Mouse (Mus musculus) spleen, adult 18-20 months (tissue): ENCODE results near the gene Klrb1f.
A peak's percentile ranks its signal among the peaks of the same experiment; 100 is the strongest.
"Not testable (repeated sequence)": the region's sequence is repeated elsewhere in the genome, so short reads cannot be mapped to it uniquely, and the experiment has no call there.

Experiments used
- DNase-seq, 2 experiments: peaks; one replicate each; pipeline ENCODE4 v3.0.0; 2022; ENCODE audit warnings: mixed read lengths in 2 of 2

Klrb1f gene

DNA sequence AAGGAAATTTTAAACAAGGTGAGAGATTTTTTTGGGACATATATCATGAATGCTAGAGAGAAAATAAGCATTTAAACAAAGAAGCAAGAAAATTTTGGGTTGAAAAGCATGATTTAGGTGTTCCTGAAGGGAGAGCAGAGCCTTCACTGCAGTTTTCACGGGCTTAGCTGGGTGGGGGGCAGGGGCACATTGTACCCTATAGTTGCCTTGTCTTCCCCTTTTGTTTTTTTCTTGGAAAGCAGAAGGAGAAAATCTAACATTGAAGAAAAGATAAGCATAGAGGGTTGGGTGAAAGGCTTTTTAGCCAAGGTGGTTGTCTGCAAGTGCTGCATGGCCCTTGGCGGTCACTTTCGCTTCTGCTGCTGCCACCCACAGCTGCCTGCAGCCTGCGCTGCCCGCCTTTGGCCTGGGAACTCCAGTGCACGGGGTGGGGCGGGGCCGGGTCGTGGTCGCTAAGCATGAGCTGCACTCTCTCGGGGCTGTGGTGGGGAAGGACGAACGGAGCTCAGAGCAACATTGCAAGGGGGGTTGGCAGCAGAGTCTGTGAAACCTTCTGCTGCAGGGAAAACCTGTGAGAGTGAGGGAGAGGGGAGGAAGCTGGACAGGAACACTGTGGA lies 3.3 kb downstream of the Klrb1f start:
- DNase-seq: peak; percentile 72 to 76

- no peak for DNase-seq
Observed at GRCm38 (mm10) chr6:129049596-129050251, 4.0 kb downstream of the Klrb1f start.

- no peak for DNase-seq
Observed at GRCm38 (mm10) chr6:129051086-129051485, 5.4 kb downstream of the Klrb1f start.

GRCm38 (mm10) chr6:129051731-129052130 lies 6.0 kb downstream of the Klrb1f start:
- no peak for DNase-seq

DNA sequence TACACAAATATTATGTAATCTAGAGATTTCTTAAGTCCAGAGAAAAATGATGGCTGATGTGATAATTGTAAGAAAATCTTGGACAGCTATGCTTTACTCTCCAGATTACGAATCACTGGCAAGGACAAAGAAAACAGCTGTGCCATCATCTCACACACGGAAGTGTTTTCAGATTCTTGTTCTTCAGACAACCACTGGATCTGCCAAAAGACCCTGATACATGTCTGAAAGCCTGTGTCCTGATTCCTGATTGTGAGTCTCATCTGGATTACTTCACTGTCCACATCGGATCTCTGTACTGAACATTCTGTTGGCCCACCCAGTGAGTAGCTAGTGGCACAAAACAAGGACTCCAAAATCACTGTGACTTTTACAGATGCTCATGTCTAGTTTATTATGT lies 10.5 kb downstream of the Klrb1f start:
- DNase-seq: no peak

DNA sequence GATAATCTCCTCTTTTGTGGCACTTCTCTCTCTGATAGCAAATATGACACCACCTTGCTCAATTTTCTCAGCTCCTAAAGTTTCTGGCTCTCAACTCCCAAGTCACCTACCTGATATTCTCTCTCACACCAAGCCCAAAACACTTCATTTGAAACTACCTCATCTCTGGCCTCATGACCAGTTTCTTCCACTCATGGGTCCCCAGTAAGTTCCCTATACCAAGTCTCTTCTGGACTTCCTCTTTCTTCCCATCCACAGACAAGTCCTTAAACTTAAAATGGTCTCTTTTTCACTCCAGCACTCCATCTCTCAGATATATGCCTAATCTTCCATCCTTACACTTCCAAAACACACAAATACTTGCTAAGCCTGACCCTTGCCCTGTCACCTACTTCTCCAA lies 12.3 kb downstream of the Klrb1f start:
- no peak for DNase-seq

DNA sequence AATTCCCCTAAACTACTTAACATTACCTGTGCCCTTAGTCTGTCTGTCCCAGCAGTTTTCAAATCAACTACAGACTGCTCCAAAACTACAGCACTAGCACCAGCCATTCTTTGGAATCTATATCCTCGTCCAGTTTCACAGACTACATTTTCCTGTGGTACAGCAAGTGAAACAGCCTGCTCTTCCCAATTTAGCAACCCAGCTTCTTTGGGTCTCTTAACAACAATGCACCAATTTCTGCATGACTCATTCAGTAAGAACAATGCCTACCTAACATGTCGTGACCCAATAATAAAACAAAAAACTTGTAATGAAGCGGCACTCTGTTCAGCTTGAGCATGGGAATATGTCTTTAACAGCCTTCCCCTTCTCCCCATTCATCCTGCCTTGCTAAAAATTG lies 19.7 kb downstream of the Klrb1f start:
- no peak for DNase-seq

- no peak for DNase-seq
Observed at GRCm38 (mm10) chr6:129065857-129066256, 20.2 kb downstream of the Klrb1f start.

GRCm38 (mm10) chr6:129066530-129066929 lies 20.8 kb downstream of the Klrb1f start:
- DNase-seq: no peak

DNA sequence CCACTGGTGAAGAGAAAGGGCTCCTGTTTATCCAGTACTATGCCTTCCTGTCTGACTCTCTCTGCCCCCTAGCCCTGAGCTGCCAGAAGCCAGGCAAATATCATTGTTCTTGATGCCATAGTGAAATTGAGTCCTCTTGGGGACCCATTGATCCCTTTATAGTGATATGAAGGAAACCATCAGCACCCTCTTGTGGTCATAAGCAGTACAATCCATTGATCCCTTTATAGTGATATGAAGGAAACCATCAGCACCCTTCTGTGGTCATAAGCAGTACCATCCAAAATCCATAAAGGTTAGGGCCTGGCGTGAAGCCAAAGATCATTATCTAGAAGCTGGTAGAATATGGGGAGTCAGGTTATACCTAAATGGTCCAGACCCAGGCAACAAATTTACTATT lies 21.3 kb downstream of the Klrb1f start:
- DNase-seq: peak in 1 of 2 experiments; percentile 43

DNA sequence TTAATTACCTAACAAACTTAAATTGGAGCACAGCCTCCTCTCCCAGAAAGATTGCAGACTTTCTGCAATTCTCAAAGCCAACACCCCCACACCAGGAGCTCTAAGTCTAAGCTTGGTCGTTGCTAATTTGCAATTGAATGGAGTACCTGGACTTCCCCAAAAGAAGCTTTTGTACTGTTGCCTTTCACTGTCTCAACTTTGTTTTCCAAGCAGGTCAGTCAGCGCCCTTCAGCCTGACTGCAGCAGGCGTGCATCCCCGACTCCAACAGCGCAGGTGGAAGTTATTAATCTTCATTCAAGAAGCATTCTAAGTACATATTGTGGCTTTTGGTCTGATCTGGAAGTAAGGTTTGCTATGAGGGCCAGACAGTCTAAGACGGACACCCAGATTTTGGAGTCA lies 39.4 kb downstream of the Klrb1f start:
- no peak for DNase-seq

GRCm38 (mm10) chr6:129086031-129086430 lies 40.3 kb downstream of the Klrb1f start:
- DNase-seq: not testable (repeated sequence)

- no peak for DNase-seq
Observed at GRCm38 (mm10) chr6:129088161-129088560, 42.5 kb downstream of the Klrb1f start.

- not testable (repeated sequence) for DNase-seq
Observed at GRCm38 (mm10) chr6:129088596-129088995, 42.9 kb downstream of the Klrb1f start.

DNA sequence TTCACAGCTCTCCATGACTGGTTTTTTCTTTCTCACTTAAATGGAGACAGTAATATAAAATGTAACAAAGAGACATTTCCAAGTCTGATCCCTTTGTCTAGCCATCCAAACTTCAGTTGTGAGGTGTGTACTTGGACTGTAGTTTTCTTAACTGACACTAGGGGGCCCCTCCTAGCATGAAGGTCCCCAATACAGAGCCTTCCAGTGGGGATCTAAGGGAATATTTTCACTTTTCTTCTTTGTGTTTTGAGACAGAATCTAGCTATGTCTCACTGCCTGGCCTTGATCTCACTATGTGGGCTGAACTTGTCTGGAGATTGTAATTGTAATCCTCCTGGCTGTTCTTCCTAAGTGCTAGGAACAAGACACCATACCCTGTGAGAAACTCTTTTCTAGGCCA lies 49.5 kb downstream of the Klrb1f start:
- peak in 1 of 2 experiments; percentile 7 for DNase-seq

GRCm38 (mm10) chr6:129097929-129098328 lies 52.2 kb downstream of the Klrb1f start:
- no peak for DNase-seq

DNA sequence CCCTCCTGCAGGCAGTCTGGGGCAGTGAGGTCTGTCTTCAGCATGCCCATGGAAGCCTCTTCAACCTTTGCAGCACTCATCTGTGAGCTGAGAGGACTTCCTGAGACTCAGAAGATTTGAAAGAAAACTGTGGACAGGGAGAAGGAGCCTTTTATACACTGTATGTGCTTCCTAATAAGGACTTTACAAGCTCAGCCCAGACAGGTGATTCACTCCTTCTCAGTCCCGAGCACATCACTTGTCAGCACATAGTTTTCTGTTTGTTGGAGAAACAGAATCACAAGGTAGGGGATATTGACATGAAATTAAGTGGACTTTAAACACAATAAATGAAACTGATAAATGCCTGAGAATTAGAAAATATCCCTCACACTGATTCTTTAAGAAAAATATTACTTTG lies 55.1 kb downstream of the Klrb1f start, which contains the start of gene Clec2e:
Gene Clec2e (minus strand): TSS at position 120 of the 400 bp plus-strand sequence.
- not testable (repeated sequence) for DNase-seq

DNA sequence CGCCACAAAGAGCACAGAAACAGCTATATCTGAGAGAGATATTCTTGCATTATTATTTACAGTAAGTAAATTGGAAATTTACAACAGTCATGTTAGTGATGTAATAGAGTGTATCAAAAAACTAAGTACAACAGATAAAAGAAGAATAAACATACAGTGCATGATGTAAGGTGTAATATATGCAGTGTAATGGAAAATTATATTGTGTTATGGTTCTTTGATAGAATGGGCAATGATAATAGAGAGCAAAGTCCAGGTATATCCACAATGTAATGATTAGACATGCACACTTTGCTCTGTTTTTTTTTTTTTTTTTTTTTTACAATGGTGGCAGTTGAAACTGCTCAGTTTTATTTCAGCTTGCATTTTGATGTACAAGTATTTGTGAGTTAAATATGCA lies 55.9 kb downstream of the Klrb1f start:
- DNase-seq: no peak

DNA sequence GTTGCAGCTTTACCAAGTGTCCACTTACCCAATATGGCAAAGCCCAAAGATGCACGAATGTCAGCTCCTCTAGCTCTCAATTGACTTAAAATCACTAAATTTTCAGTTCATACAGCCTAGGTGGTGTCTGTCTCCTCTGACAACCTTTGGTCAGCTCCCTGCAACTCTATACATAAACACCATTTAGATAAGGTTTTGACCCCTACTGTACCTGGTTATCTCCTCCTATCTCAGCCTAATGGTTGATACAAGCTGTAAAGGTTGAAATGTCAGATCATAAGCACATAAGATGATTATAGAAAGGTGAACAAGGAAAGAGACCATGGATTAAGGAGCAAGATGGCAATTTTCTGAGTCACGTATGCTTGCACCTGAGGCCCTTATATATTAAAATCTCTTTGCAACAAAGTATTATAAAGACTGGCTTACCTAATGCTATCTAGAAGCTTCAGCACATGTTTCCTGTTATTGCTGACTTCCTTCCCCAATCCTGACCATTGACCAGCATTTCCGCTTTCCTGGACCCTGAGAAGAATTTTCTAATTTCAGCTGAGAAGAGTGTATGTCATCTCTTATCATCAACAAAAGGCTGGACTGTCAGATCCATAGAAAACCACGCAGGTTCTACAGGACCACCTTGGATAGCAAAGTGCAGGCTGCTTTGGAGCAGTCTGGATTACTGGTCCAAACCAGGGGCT lies 57.3 kb downstream of the Klrb1f start:
- no peak for DNase-seq
